Mouse (Mus musculus) lung, postnatal 0 days (tissue): ENCODE measurements around the gene Lactb. TPM values are rescaled to one million over a fixed set of nuclear protein-coding genes. Genes with fewer than 3 reads are reported as not detected.

Experiments
- ATAC-seq: fragments of 200-750 bp; cut with Nextera tagmentation; 2 replicates; pipeline ENCODE4 v1.8.0; 2017; ENCODE audit warnings: moderate library complexity
- DNase-seq: peaks from one replicate; pipeline ENCODE4 v3.0.0-alpha.2; 2016; ENCODE audit warnings: low spot score
- H3K27ac ChIP-seq: fragments of 300-500 bp; sonication (generic); 2 replicates; pipeline ENCODE4 v1.5.1; 2014; ENCODE audit warnings: antibody characterized with exemption, mild to moderate bottlenecking, low read length, mixed read lengths
- H3K27me3 ChIP-seq: fragments of 300-500 bp; sonication (generic); replicated peaks from 2 replicates; pipeline ENCODE4 v1.6.1; 2014; ENCODE audit warnings: low read length, mixed read lengths; ENCODE audit not compliant: insufficient read depth
- H3K36me3 ChIP-seq: fragments of 300-500 bp; sonication (generic); 2 replicates; pipeline ENCODE4 v1.6.1; 2014; ENCODE audit warnings: low read length, mixed read lengths; ENCODE audit not compliant: insufficient read depth
- H3K4me1 ChIP-seq: fragments of 300-500 bp; sonication (generic); 2 replicates; pipeline ENCODE4 v1.6.1; 2014; ENCODE audit warnings: antibody characterized with exemption, low read depth, low read length, mixed read lengths; ENCODE audit not compliant: insufficient read depth
- H3K4me2 ChIP-seq: fragments of 300-500 bp; sonication (generic); replicated peaks from 2 replicates; pipeline ENCODE4 v1.6.1; 2014; ENCODE audit warnings: low read depth, mild to moderate bottlenecking, low read length, moderate library complexity, mixed read lengths
- H3K4me3 ChIP-seq: fragments of 300-500 bp; sonication (generic); 2 replicates; pipeline ENCODE4 v1.5.1; 2014; ENCODE audit warnings: low read depth, low read length
- H3K9ac ChIP-seq: fragments of 300-500 bp; sonication (generic); replicated peaks from 2 replicates; pipeline ENCODE4 v1.6.1; 2014; ENCODE audit warnings: low read depth, mild to moderate bottlenecking
- H3K9me3 ChIP-seq: fragments of 300-500 bp; sonication (generic); 2 replicates; pipeline ENCODE4 v1.6.1; 2016; ENCODE audit warnings: low read length, mixed read lengths
- CTCF ChIP-seq: IDR thresholded peaks from 2 replicates; pipeline ENCODE4 v1.5.1; 2016; ENCODE audit warnings: antibody characterized with exemption, mild to moderate bottlenecking
- EP300 ChIP-seq: IDR thresholded peaks from 2 replicates; pipeline ENCODE4 v1.6.1; 2016; ENCODE audit warnings: antibody characterized with exemption, mild to moderate bottlenecking, control low read depth
- WGBS: fragments of 180-500 bp; shearing (Covaris S2); extraction: QIAGEN DNeasy Blood & Tissue Kit; methylation state at CpG from one replicate; pipeline ENCODE4 v1.1.7; 2014; 5-methylcytosine and 5-hydroxymethylcytosine counted together
- polyA plus RNA-seq: library from polyadenylated mRNA; unstranded; fragments of >200 nt; fragmentation: Nextera tagmentation; extraction: Ambion mirVana; gene quantifications from 2 replicates; pipeline ENCODE4 v1.2.1, GENCODE M21; 2015

Gene Lactb
- polyA plus RNA-seq, 1 experiment from 2014 or later, result 13.8 TPM

- peaks cover 13% of the 10 kb centered on the region; the same call in 1 of the 2 replicates for H3K4me1 ChIP-seq
Measured at GRCm38 (mm10) chr9:67008781-67009180, 33.5 kb upstream of the Lactb start.

DNA sequence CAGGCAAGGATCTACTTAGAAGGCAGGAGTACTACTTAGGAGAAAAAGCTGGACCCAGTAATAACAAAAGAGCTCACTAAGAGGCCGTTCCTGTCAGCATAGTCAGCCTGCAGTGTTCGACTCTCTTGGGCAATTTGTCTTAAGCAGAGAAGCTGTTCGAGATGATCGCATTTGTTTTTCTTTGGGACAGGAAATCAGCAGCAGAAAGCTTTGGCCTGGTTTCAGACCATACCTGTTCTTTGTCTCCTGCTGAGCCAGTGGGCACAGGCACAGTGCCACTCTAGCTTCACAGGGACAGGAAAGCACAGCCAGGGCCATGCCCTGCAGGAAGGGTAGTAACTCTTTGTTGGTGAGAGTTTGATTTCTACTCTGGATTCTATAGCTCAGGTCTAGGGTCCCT is 31.1 kb upstream of the Lactb start:
- WGBS, result 59% methylated on average over 4 of the region's 4 CpGs
- Histone ChIP-seq H3K9me3 (no peaks in the 10 kb centered on the region), H3K9ac (no peak overlapping the region), H3K36me3 (no peaks in the 10 kb centered on the region), H3K27me3 (no peaks in the 10 kb centered on the region), H3K4me3 (no peak overlapping the region), H3K27ac (no peak overlapping the region), H3K4me1 (peaks cover 4% of the 10 kb centered on the region; the same call in 1 of the 2 replicates), H3K4me2 (no peak overlapping the region)
- ATAC-seq (no peak), DNase-seq (no peak)
- TF ChIP-seq EP300 (no peak), CTCF (no peak)

More at GRCm38 (mm10) chr9:67008781-67009180, 33.5 kb upstream of the Lactb start:
- Histone ChIP-seq H3K4me2 (no peak overlapping the region), H3K9ac (no peak overlapping the region), H3K4me3 (no peak overlapping the region), H3K27me3 (no peaks in the 10 kb centered on the region), H3K9me3 (no peaks in the 10 kb centered on the region), H3K36me3 (no peaks in the 10 kb centered on the region), H3K27ac (no peak overlapping the region)
- 26% methylated on average over 11 of the region's 11 CpGs for WGBS
- DNase-seq, result no peak
- ATAC-seq, result no peak
- no peak for TF ChIP-seq EP300
- TF ChIP-seq CTCF, result no peak

- TF ChIP-seq EP300 (no peak), CTCF (no peak)
- Histone ChIP-seq H3K4me3 (no peak overlapping the region), H3K27me3 (no peaks in the 10 kb centered on the region), H3K27ac (no peak overlapping the region), H3K4me1 (no peaks in the 10 kb centered on the region), H3K4me2 (no peak overlapping the region), H3K9ac (no peak overlapping the region), H3K36me3 (no peaks in the 10 kb centered on the region), H3K9me3 (no peaks in the 10 kb centered on the region)
- WGBS, result 74% methylated on average over 11 of the region's 11 CpGs
- ATAC-seq, result no peak
- DNase-seq, result no peak
Measured at GRCm38 (mm10) chr9:67005161-67005742, 30.0 kb upstream of the Lactb start.

DNA sequence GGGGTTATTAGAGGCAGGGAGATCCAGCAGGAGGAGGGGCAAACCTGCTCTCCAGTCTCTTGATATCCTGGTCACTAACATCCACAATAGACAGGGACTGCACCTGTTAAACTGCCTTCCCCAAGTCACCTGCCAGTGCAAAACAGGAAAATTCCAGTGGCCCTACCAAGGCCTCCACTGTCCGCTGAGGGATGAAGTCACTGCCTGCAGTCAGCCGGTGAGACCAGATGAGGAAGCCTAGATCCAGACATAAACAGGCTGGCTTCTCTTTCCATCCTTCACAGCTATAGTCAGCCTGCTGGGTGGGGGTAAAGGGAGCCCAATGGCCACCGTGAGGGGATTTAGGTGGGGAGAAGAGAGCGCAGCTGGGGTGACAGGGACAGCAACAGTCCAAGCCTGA is 28.4 kb upstream of the Lactb start:
- Histone ChIP-seq H3K36me3 (no peaks in the 10 kb centered on the region), H3K4me1 (no peaks in the 10 kb centered on the region), H3K4me3 (no peak overlapping the region), H3K27ac (no peak overlapping the region), H3K9me3 (no peaks in the 10 kb centered on the region), H3K9ac (no peak overlapping the region), H3K4me2 (no peak overlapping the region), H3K27me3 (no peaks in the 10 kb centered on the region)
- no peak for TF ChIP-seq CTCF
- no peak for TF ChIP-seq EP300
- DNase-seq, result no peak
- ATAC-seq, result no peak
- 55% methylated on average over 4 of the region's 4 CpGs for WGBS

- no peak overlapping the region for H3K9ac ChIP-seq
- H3K27me3 ChIP-seq, result no peaks in the 10 kb centered on the region
- no peaks in the 10 kb centered on the region for H3K9me3 ChIP-seq
- no peak overlapping the region for H3K4me3 ChIP-seq
- WGBS, result 55% methylated on average over 4 of the region's 4 CpGs
- ATAC-seq (no peak), DNase-seq (no peak)
- TF ChIP-seq CTCF, result no peak
- no peak for TF ChIP-seq EP300
- no peaks in the 10 kb centered on the region for H3K4me1 ChIP-seq
- H3K27ac ChIP-seq, result no peak overlapping the region
- no peaks in the 10 kb centered on the region for H3K36me3 ChIP-seq
- no peak overlapping the region for H3K4me2 ChIP-seq
Measured at GRCm38 (mm10) chr9:67003156-67003555, 27.9 kb upstream of the Lactb start.

DNA sequence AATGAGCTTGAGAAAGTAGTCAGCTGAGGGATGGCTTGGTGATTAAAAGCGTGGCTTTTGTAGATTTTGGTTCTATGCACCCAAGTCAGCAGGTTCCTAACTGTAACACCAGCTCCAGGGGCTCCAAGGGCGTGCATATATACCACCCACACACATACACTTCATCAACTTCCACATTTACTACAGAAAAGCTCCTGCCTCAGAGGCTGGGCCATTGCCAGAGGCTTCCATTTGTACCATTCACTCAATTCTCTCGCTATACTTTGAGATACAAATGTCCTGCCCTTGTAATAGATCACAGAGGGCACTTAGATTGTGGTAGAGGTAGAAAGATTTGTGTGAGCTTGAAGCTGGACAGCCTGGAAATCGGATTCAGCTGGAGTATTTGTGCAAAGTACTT is 26.2 kb upstream of the Lactb start:
- no peaks in the 10 kb centered on the region for H3K36me3 ChIP-seq
- ATAC-seq, result no peak; the same call in 1 of the 2 replicates
- H3K4me1 ChIP-seq, result no peaks in the 10 kb centered on the region
- H3K9me3 ChIP-seq, result no peaks in the 10 kb centered on the region
- no peak for DNase-seq
- no peak for TF ChIP-seq CTCF
- TF ChIP-seq EP300, result no peak
- H3K4me3 ChIP-seq, result no peak overlapping the region
- H3K9ac ChIP-seq, result no peak overlapping the region
- 59% methylated on average over 4 of the region's 4 CpGs for WGBS
- H3K4me2 ChIP-seq, result no peak overlapping the region
- no peaks in the 10 kb centered on the region for H3K27me3 ChIP-seq
- H3K27ac ChIP-seq, result no peak overlapping the region

DNA sequence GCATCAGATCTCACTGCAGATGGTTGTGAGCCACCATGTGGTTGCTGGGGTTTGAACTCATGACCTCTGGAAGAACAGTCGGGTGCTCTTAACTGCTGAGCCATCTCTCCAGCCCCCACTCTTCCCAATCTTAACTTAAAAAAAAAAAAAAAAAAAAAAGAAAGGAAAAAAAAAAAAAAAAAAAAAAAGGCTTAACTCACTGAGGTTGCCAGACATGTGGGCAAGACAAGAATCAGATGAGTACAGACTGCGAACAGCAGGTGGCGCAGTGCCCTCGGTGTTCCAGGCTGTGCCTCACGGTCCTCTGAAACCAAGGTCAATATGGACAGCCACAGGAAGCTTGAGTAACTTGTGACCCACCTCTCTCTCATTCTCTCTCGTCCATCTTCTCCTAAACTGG is 25.8 kb upstream of the Lactb start:
- WGBS, result 1% methylated on average over 6 of the region's 6 CpGs
- TF ChIP-seq EP300 (no peak), CTCF (peak; percentile 89)

More for the DNA sequence above, 25.8 kb upstream of the Lactb start:
- Histone ChIP-seq H3K27me3 (no peaks in the 10 kb centered on the region), H3K4me3 (no peak overlapping the region), H3K9ac (no peak overlapping the region), H3K4me2 (no peak overlapping the region), H3K36me3 (no peaks in the 10 kb centered on the region), H3K9me3 (no peaks in the 10 kb centered on the region), H3K27ac (no peak overlapping the region), H3K4me1 (no peaks in the 10 kb centered on the region)
- DNase-seq (peak; percentile 95), ATAC-seq (peak; percentile 92)
